Mouse (Mus musculus): Measurements from ENCODE around the gene Sftpd. TPM values are rescaled to one million over a fixed set of nuclear protein-coding genes. Genes with fewer than 3 reads are reported as not detected.
A peak's percentile ranks its signal among the peaks of the same experiment; 100 is the strongest.

Sftpd gene
- not detected in 2 replicates for polyA plus RNA-seq (2014; fragmentation: Nextera tagmentation; extraction: Ambion mirVana)

- Histone ChIP-seq H3K9me3 (ENCODE audit: control insufficient read depth, low read length) (no peaks in the 10 kb centered on the region), H3K9ac (no peak within 1 kb of the TSS), H3K36me3 (replicated peaks; ENCODE audit: control insufficient read depth, insufficient read depth) (no peaks in the 10 kb centered on the region), H3K4me1 (replicated peaks; ENCODE audit: control insufficient read depth, insufficient read depth, low read length) (no peaks in the 10 kb centered on the region), H3K4me2 (replicated peaks) (no peak within 1 kb of the TSS), H3K27me3 (ENCODE audit: control insufficient read depth, insufficient read depth, low read length) (no peaks in the 10 kb centered on the region), H3K27ac (no peak within 1 kb of the TSS), H3K4me3 (replicated peaks; ENCODE audit: low read length) (no peak within 1 kb of the TSS)
- no peak for DNase-seq (ENCODE audit: low spot score)
- 86% methylated on average over 4 of the region's 4 CpGs for WGBS
- no peak for ATAC-seq (ENCODE audit: low FRiP score)
Observed at GRCm38 (mm10) chr14:41185059-41185821, at the start of gene Sftpd. Sftpd (minus strand) TSS chr14:41185149.

DNA sequence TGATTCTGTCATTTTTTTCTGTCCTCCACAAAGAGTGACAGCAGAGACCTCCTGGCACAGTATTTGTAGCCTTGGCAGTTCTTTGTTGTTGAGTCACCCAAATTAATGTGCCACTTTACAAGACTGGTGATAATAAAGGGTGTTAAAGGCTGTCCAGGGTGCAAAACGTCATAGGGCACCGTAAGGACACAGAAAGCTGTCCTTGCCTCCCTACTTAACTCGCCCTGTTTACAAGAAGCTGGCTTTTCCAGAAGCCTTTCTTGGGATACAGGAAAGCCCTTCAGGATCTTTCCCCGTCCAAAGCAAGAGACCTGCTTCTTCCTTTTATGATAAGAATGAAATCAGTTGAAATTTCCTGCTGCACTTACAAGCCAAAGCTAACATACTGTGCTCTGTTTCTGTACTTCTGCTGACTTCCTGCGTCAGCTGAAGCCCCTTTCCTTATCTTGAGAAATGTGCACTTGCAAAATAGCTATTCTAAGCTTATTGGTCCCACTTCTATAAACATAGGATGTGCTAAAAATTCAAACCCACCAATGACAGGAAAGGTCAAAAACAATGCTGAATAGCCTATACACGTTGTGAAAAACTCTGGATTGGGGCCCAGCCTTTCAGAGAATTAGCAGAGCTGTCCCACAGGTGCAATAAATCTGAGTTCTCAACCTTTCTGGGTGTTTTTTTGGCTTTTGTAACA, 13.2 kb upstream of the Sftpd start:
- no peak overlapping the region for H3K4me3 ChIP-seq (replicated peaks; ENCODE audit: low read length)
- H3K27me3 ChIP-seq (ENCODE audit: control insufficient read depth, insufficient read depth, low read length), result no peaks in the 10 kb centered on the region
- H3K4me2 ChIP-seq (replicated peaks), result no peak overlapping the region
- no peak overlapping the region for H3K9ac ChIP-seq
- no peak for DNase-seq (ENCODE audit: low spot score)
- 71% methylated on average over 6 of the region's 6 CpGs for WGBS
- no peaks in the 10 kb centered on the region for H3K9me3 ChIP-seq (ENCODE audit: control insufficient read depth, low read length)
- H3K36me3 ChIP-seq (replicated peaks; ENCODE audit: control insufficient read depth, insufficient read depth), result no peaks in the 10 kb centered on the region
- H3K4me1 ChIP-seq (replicated peaks; ENCODE audit: control insufficient read depth, insufficient read depth, low read length), result no peaks in the 10 kb centered on the region
- ATAC-seq (ENCODE audit: low FRiP score), result no peak
- H3K27ac ChIP-seq, result no peak overlapping the region

- H3K27ac ChIP-seq, result no peak overlapping the region
- no peak overlapping the region for H3K4me3 ChIP-seq (replicated peaks; ENCODE audit: low read length)
- no peak overlapping the region for H3K4me2 ChIP-seq (replicated peaks)
- 0 out of 2 replicates have a peak, but pooled peaks cover 4% of the 10 kb centered on the region for H3K9me3 ChIP-seq (ENCODE audit: control insufficient read depth, low read length)
- no peaks in the 10 kb centered on the region for H3K36me3 ChIP-seq (replicated peaks; ENCODE audit: control insufficient read depth, insufficient read depth)
- no peaks in the 10 kb centered on the region for H3K4me1 ChIP-seq (replicated peaks; ENCODE audit: control insufficient read depth, insufficient read depth, low read length)
- no peak overlapping the region for H3K9ac ChIP-seq
- H3K27me3 ChIP-seq (ENCODE audit: control insufficient read depth, insufficient read depth, low read length), result no peaks in the 10 kb centered on the region
- ATAC-seq (ENCODE audit: low FRiP score) (no peak), DNase-seq (ENCODE audit: low spot score) (no peak)
- WGBS, result 81% methylated on average over 2 of the region's 2 CpGs
Observed at GRCm38 (mm10) chr14:41189496-41189895, 4.5 kb upstream of the Sftpd start.

- 84% methylated on average over 1 of the region's 1 CpGs for WGBS
Observed at GRCm38 (mm10) chr14:41174802-41175201, 10.1 kb downstream of the Sftpd start.

GRCm38 (mm10) chr14:41170514-41170913, 14.4 kb downstream of the Sftpd start:
- ATAC-seq (ENCODE audit: low FRiP score), result no peak
- Histone ChIP-seq H3K4me1 (replicated peaks; ENCODE audit: control insufficient read depth, insufficient read depth, low read length) (no peaks in the 10 kb centered on the region), H3K27me3 (ENCODE audit: control insufficient read depth, insufficient read depth, low read length) (no peaks in the 10 kb centered on the region), H3K36me3 (replicated peaks; ENCODE audit: control insufficient read depth, insufficient read depth) (no peaks in the 10 kb centered on the region), H3K9me3 (ENCODE audit: control insufficient read depth, low read length) (no peaks in the 10 kb centered on the region), H3K4me2 (replicated peaks) (no peak overlapping the region), H3K4me3 (replicated peaks; ENCODE audit: low read length) (no peak overlapping the region), H3K27ac (no peak overlapping the region), H3K9ac (no peak overlapping the region)
- no peak for DNase-seq (ENCODE audit: low spot score)
- WGBS, result 89% methylated on average over 2 of the region's 2 CpGs

More at GRCm38 (mm10) chr14:41174802-41175201, 10.1 kb downstream of the Sftpd start:
- Histone ChIP-seq H3K4me1 (replicated peaks; ENCODE audit: control insufficient read depth, insufficient read depth, low read length) (no peaks in the 10 kb centered on the region), H3K9me3 (ENCODE audit: control insufficient read depth, low read length) (no peaks in the 10 kb centered on the region), H3K27ac (no peak overlapping the region), H3K27me3 (ENCODE audit: control insufficient read depth, insufficient read depth, low read length) (no peaks in the 10 kb centered on the region), H3K4me3 (replicated peaks; ENCODE audit: low read length) (no peak overlapping the region), H3K36me3 (replicated peaks; ENCODE audit: control insufficient read depth, insufficient read depth) (no peaks in the 10 kb centered on the region), H3K9ac (no peak overlapping the region), H3K4me2 (replicated peaks) (no peak overlapping the region)
- no peak for DNase-seq (ENCODE audit: low spot score)
- ATAC-seq (ENCODE audit: low FRiP score), result no peak

GRCm38 (mm10) chr14:41168567-41168966, 16.4 kb downstream of the Sftpd start:
- Histone ChIP-seq H3K9ac (no peak overlapping the region), H3K9me3 (ENCODE audit: control insufficient read depth, low read length) (no peaks in the 10 kb centered on the region), H3K36me3 (replicated peaks; ENCODE audit: control insufficient read depth, insufficient read depth) (no peaks in the 10 kb centered on the region), H3K4me1 (replicated peaks; ENCODE audit: control insufficient read depth, insufficient read depth, low read length) (no peaks in the 10 kb centered on the region), H3K27me3 (ENCODE audit: control insufficient read depth, insufficient read depth, low read length) (no peaks in the 10 kb centered on the region), H3K4me2 (replicated peaks) (no peak overlapping the region), H3K27ac (no peak overlapping the region), H3K4me3 (replicated peaks; ENCODE audit: low read length) (no peak overlapping the region)
- ATAC-seq (ENCODE audit: low FRiP score) (no peak), DNase-seq (ENCODE audit: low spot score) (no peak)
- 94% methylated on average over 1 of the region's 1 CpGs for WGBS

DNA sequence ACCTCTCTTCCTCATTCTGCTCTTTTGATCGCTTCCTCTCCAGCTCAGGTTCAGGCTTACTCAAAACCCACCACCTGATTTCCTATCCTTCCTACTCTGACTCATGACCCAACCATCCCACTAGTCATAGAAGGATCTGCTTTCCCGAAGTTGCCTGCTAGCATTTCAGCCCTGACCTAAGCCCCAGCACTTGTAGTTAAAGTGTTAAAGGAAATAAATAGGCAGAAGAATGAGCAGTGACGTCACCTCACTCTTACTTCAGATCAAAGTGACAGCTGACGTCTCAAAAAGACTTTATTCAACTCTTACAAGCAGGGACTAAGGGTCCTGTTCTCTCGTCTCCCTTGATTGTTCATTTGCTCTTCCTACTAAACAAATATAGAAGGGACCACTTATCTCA, 17.7 kb downstream of the Sftpd start:
- H3K9ac ChIP-seq, result no peak overlapping the region
- ATAC-seq (ENCODE audit: low FRiP score) (no peak), DNase-seq (ENCODE audit: low spot score) (no peak)
- no peak overlapping the region for H3K4me3 ChIP-seq (replicated peaks; ENCODE audit: low read length)
- WGBS, result 67% methylated on average over 5 of the region's 5 CpGs
- H3K36me3 ChIP-seq (replicated peaks; ENCODE audit: control insufficient read depth, insufficient read depth), result no peaks in the 10 kb centered on the region
- H3K9me3 ChIP-seq (ENCODE audit: control insufficient read depth, low read length), result no peaks in the 10 kb centered on the region
- H3K27ac ChIP-seq, result no peak overlapping the region
- H3K4me1 ChIP-seq (replicated peaks; ENCODE audit: control insufficient read depth, insufficient read depth, low read length), result no peaks in the 10 kb centered on the region
- no peaks in the 10 kb centered on the region for H3K27me3 ChIP-seq (ENCODE audit: control insufficient read depth, insufficient read depth, low read length)
- no peak overlapping the region for H3K4me2 ChIP-seq (replicated peaks)

- Histone ChIP-seq H3K27me3 (ENCODE audit: control insufficient read depth, insufficient read depth, low read length) (no peaks in the 10 kb centered on the region), H3K36me3 (replicated peaks; ENCODE audit: control insufficient read depth, insufficient read depth) (no peaks in the 10 kb centered on the region), H3K27ac (no peak overlapping the region), H3K4me2 (replicated peaks) (no peak overlapping the region), H3K9me3 (ENCODE audit: control insufficient read depth, low read length) (no peaks in the 10 kb centered on the region), H3K9ac (no peak overlapping the region), H3K4me1 (replicated peaks; ENCODE audit: control insufficient read depth, insufficient read depth, low read length) (no peaks in the 10 kb centered on the region), H3K4me3 (replicated peaks; ENCODE audit: low read length) (no peak overlapping the region)
- DNase-seq (ENCODE audit: low spot score) (peak; percentile 46), ATAC-seq (ENCODE audit: low FRiP score) (no peak)
- WGBS, result 25% methylated on average over 2 of the region's 2 CpGs
Observed at GRCm38 (mm10) chr14:41162663-41163062, 22.3 kb downstream of the Sftpd start.

GRCm38 (mm10) chr14:41160743-41161142, 24.2 kb downstream of the Sftpd start:
- H3K27me3 ChIP-seq (ENCODE audit: control insufficient read depth, insufficient read depth, low read length), result no peaks in the 10 kb centered on the region
- WGBS, result 55% methylated on average over 1 of the region's 1 CpGs
- H3K4me2 ChIP-seq (replicated peaks), result no peak overlapping the region
- no peaks in the 10 kb centered on the region for H3K36me3 ChIP-seq (replicated peaks; ENCODE audit: control insufficient read depth, insufficient read depth)
- no peaks in the 10 kb centered on the region for H3K9me3 ChIP-seq (ENCODE audit: control insufficient read depth, low read length)
- ATAC-seq (ENCODE audit: low FRiP score), result no peak
- no peak overlapping the region for H3K27ac ChIP-seq
- H3K9ac ChIP-seq, result no peak overlapping the region
- no peak overlapping the region for H3K4me3 ChIP-seq (replicated peaks; ENCODE audit: low read length)
- no peaks in the 10 kb centered on the region for H3K4me1 ChIP-seq (replicated peaks; ENCODE audit: control insufficient read depth, insufficient read depth, low read length)
- DNase-seq (ENCODE audit: low spot score), result no peak

Measured in hindbrain, embryonic 14.5 days (tissue).